Mouse (Mus musculus) hindbrain, embryonic 12.5 days (tissue): ENCODE measurements around the gene Traf3ip1. TPM values are rescaled to one million over a fixed set of nuclear protein-coding genes. Genes with fewer than 3 reads are reported as not detected.
A peak's percentile ranks its signal among the peaks of the same experiment; 100 is the strongest.

Experiments used
- ATAC-seq: fragments of 200-750 bp; cut with Nextera tagmentation; 2 replicates; pipeline ENCODE4 v1.8.0; 2017; ENCODE audit warnings: moderate TSS enrichment; ENCODE audit not compliant: low FRiP score
- H3K27ac ChIP-seq: fragments of 300-500 bp; sonication (generic); 2 replicates; pipeline ENCODE4 v1.5.1; 2016; ENCODE audit warnings: mild to moderate bottlenecking
- H3K27me3 ChIP-seq: fragments of 300-500 bp; sonication (generic); 2 replicates; pipeline ENCODE4 v1.6.1; 2016; ENCODE audit warnings: mild to moderate bottlenecking
- H3K36me3 ChIP-seq: fragments of 300-500 bp; sonication (generic); 2 replicates; pipeline ENCODE4 v1.6.1; 2016; ENCODE audit warnings: mild to moderate bottlenecking
- H3K4me1 ChIP-seq: fragments of 300-500 bp; sonication (generic); 2 replicates; pipeline ENCODE4 v1.6.1; 2016
- H3K4me2 ChIP-seq: fragments of 300-500 bp; sonication (generic); replicated peaks from 2 replicates; pipeline ENCODE4 v1.6.1; 2016; ENCODE audit warnings: mild to moderate bottlenecking
- H3K4me3 ChIP-seq: fragments of 300-500 bp; sonication (generic); 2 replicates; pipeline ENCODE4 v1.5.1; 2016; ENCODE audit warnings: mild to moderate bottlenecking
- H3K9ac ChIP-seq: fragments of 300-500 bp; sonication (generic); 2 replicates; pipeline ENCODE4 v1.6.1; 2016; ENCODE audit warnings: mild to moderate bottlenecking, moderate library complexity
- H3K9me3 ChIP-seq: fragments of 300-500 bp; sonication (generic); replicated peaks from 2 replicates; pipeline ENCODE4 v1.6.1; 2016; ENCODE audit warnings: mild to moderate bottlenecking
- WGBS: fragments of 180-500 bp; shearing (Covaris S2); methylation state at CpG from one replicate; pipeline ENCODE4 v1.1.7; 2016; 5-methylcytosine and 5-hydroxymethylcytosine counted together
- polyA plus RNA-seq: library from polyadenylated mRNA; unstranded; fragments of >200 nt; fragmentation: Nextera tagmentation; extraction: Ambion mirVana; gene quantifications from 2 replicates; pipeline ENCODE4 v1.2.1, GENCODE M21; 2016

The Traf3ip1 gene
- polyA plus RNA-seq = 12.9 and 13.0 TPM in 2 replicates

- peaks cover 16% of the 10 kb centered on the region for H3K4me1 ChIP-seq
- H3K36me3 ChIP-seq = peaks cover 4% of the 10 kb centered on the region; the same call in 1 of the 2 replicates
- H3K27ac ChIP-seq = no peak within 1 kb of the TSS
- H3K27me3 ChIP-seq = no peaks in the 10 kb centered on the region
- ATAC-seq = peak; percentile 98
- no peaks in the 10 kb centered on the region for H3K9me3 ChIP-seq
- peak within 1 kb of the TSS; percentile 86 for H3K4me2 ChIP-seq
- under 1% methylated on average over 77 of the region's 79 CpGs for WGBS
- H3K4me3 ChIP-seq = peak within 1 kb of the TSS; percentile 90
- H3K9ac ChIP-seq = peak within 1 kb of the TSS; percentile 93
These were observed at the start of gene Traf3ip1 for GRCm38 (mm10) chr1:91494457-91495140. Traf3ip1 (plus strand) TSS chr1:91494647.

- Histone ChIP-seq H3K36me3 (peaks cover 32% of the 10 kb centered on the region), H3K9ac (no peak overlapping the region), H3K27ac (no peak overlapping the region), H3K4me1 (no peaks in the 10 kb centered on the region), H3K9me3 (peaks cover 10% of the 10 kb centered on the region; the same call in 1 of the 2 replicates), H3K4me2 (no peak overlapping the region), H3K27me3 (no peaks in the 10 kb centered on the region), H3K4me3 (no peak overlapping the region)
- WGBS = 91% methylated on average over 17 of the region's 17 CpGs
- ATAC-seq = no peak
These were observed 49.3 kb upstream of the Traf3ip1 start for GRCm38 (mm10) chr1:91444841-91445830.

- Histone ChIP-seq H3K9ac (no peak overlapping the region), H3K4me2 (no peak overlapping the region), H3K27ac (no peak overlapping the region), H3K4me1 (no peaks in the 10 kb centered on the region), H3K36me3 (peaks cover 28% of the 10 kb centered on the region), H3K9me3 (peaks cover 10% of the 10 kb centered on the region; the same call in 1 of the 2 replicates), H3K27me3 (no peaks in the 10 kb centered on the region), H3K4me3 (no peak overlapping the region)
- no peak for ATAC-seq
- WGBS = 83% methylated on average over 8 of the region's 8 CpGs
These were observed 48.4 kb upstream of the Traf3ip1 start for GRCm38 (mm10) chr1:91446060-91446459.

GRCm38 (mm10) chr1:91446511-91446910 is 47.9 kb upstream of the Traf3ip1 start:
- no peak for ATAC-seq
- Histone ChIP-seq H3K27me3 (no peaks in the 10 kb centered on the region), H3K4me3 (no peak overlapping the region), H3K27ac (no peak overlapping the region), H3K9me3 (peaks cover 10% of the 10 kb centered on the region; the same call in 1 of the 2 replicates), H3K4me2 (no peak overlapping the region), H3K4me1 (no peaks in the 10 kb centered on the region), H3K36me3 (peaks cover 28% of the 10 kb centered on the region), H3K9ac (no peak overlapping the region)
- 98% methylated on average over 4 of the region's 4 CpGs for WGBS

GRCm38 (mm10) chr1:91448688-91449087 is 45.8 kb upstream of the Traf3ip1 start:
- WGBS = 89% methylated on average over 10 of the region's 10 CpGs
- no peak overlapping the region for H3K4me3 ChIP-seq
- peaks cover 10% of the 10 kb centered on the region; the same call in 1 of the 2 replicates for H3K9me3 ChIP-seq
- H3K27ac ChIP-seq = no peak overlapping the region
- H3K4me2 ChIP-seq = no peak overlapping the region
- no peaks in the 10 kb centered on the region for H3K27me3 ChIP-seq
- H3K36me3 ChIP-seq = peaks cover 28% of the 10 kb centered on the region
- H3K4me1 ChIP-seq = 0 out of 2 replicates have a peak, but pooled peaks cover 4% of the 10 kb centered on the region
- H3K9ac ChIP-seq = no peak overlapping the region
- no peak for ATAC-seq

GRCm38 (mm10) chr1:91450851-91451250 is 43.6 kb upstream of the Traf3ip1 start:
- no peak for ATAC-seq
- H3K36me3 ChIP-seq = peaks cover 22% of the 10 kb centered on the region
- H3K27me3 ChIP-seq = no peaks in the 10 kb centered on the region
- no peak overlapping the region for H3K9ac ChIP-seq
- 91% methylated on average over 5 of the region's 5 CpGs for WGBS
- no peak overlapping the region for H3K4me2 ChIP-seq
- H3K9me3 ChIP-seq = peaks cover 10% of the 10 kb centered on the region; the same call in 1 of the 2 replicates
- H3K4me3 ChIP-seq = no peak overlapping the region
- H3K4me1 ChIP-seq = peaks cover 10% of the 10 kb centered on the region
- no peak overlapping the region for H3K27ac ChIP-seq

- 67% methylated on average over 5 of the region's 5 CpGs for WGBS
- no peak overlapping the region for H3K4me2 ChIP-seq
- no peak for ATAC-seq
- H3K36me3 ChIP-seq = peaks cover 19% of the 10 kb centered on the region
- H3K9ac ChIP-seq = no peak overlapping the region
- no peaks in the 10 kb centered on the region for H3K27me3 ChIP-seq
- peaks cover 18% of the 10 kb centered on the region for H3K4me1 ChIP-seq
- H3K4me3 ChIP-seq = no peak overlapping the region
- H3K9me3 ChIP-seq = peaks cover 10% of the 10 kb centered on the region; the same call in 1 of the 2 replicates
- no peak overlapping the region for H3K27ac ChIP-seq
These were observed 42.8 kb upstream of the Traf3ip1 start for GRCm38 (mm10) chr1:91451547-91452084.

GRCm38 (mm10) chr1:91453932-91454331 is 40.5 kb upstream of the Traf3ip1 start:
- Histone ChIP-seq H3K27ac (no peak overlapping the region), H3K27me3 (peaks cover 9% of the 10 kb centered on the region; the same call in 1 of the 2 replicates), H3K4me3 (no peak overlapping the region), H3K9ac (no peak overlapping the region), H3K4me2 (no peak overlapping the region), H3K9me3 (no peaks in the 10 kb centered on the region), H3K4me1 (peaks cover 36% of the 10 kb centered on the region), H3K36me3 (0 out of 2 replicates have a peak, but pooled peaks cover 2% of the 10 kb centered on the region)
- ATAC-seq = no peak
- WGBS = 83% methylated on average over 9 of the region's 9 CpGs

- H3K9ac ChIP-seq = no peak overlapping the region
- H3K4me3 ChIP-seq = no peak overlapping the region
- peaks cover 36% of the 10 kb centered on the region for H3K4me1 ChIP-seq
- 87% methylated on average over 3 of the region's 3 CpGs for WGBS
- H3K27ac ChIP-seq = no peak overlapping the region
- no peaks in the 10 kb centered on the region for H3K9me3 ChIP-seq
- H3K36me3 ChIP-seq = no peaks in the 10 kb centered on the region
- no peak overlapping the region for H3K4me2 ChIP-seq
- ATAC-seq = no peak
- H3K27me3 ChIP-seq = peaks cover 9% of the 10 kb centered on the region; the same call in 1 of the 2 replicates
These were observed 40.1 kb upstream of the Traf3ip1 start for GRCm38 (mm10) chr1:91454366-91454765.

- Histone ChIP-seq H3K4me1 (peaks cover 38% of the 10 kb centered on the region), H3K9ac (no peak overlapping the region), H3K27ac (no peak overlapping the region), H3K4me2 (no peak overlapping the region), H3K36me3 (no peaks in the 10 kb centered on the region), H3K9me3 (no peaks in the 10 kb centered on the region), H3K4me3 (no peak overlapping the region), H3K27me3 (peaks cover 9% of the 10 kb centered on the region; the same call in 1 of the 2 replicates)
- no peak for ATAC-seq
- WGBS = 92% methylated on average over 3 of the region's 3 CpGs
These were observed 39.5 kb upstream of the Traf3ip1 start for GRCm38 (mm10) chr1:91454927-91455326.

GRCm38 (mm10) chr1:91455661-91456161 is 38.7 kb upstream of the Traf3ip1 start:
- peak overlapping the region; percentile 46 for H3K27ac ChIP-seq
- H3K36me3 ChIP-seq = no peaks in the 10 kb centered on the region

More at GRCm38 (mm10) chr1:91455661-91456161, 38.7 kb upstream of the Traf3ip1 start:
- peak overlapping the region; percentile 26; the same call in 1 of the 2 replicates for H3K4me2 ChIP-seq
- ATAC-seq = no peak
- H3K4me3 ChIP-seq = no peak overlapping the region
- peaks cover 46% of the 10 kb centered on the region for H3K4me1 ChIP-seq
- no peaks in the 10 kb centered on the region for H3K9me3 ChIP-seq
- H3K27me3 ChIP-seq = peaks cover 12% of the 10 kb centered on the region; the same call in 1 of the 2 replicates
- WGBS = 41% methylated on average over 7 of the region's 7 CpGs
- H3K9ac ChIP-seq = no peak overlapping the region
